ENCODE assay signal across 9 mouse cellular contexts in genomic region chr14:8317194-8318097, GRCm38 (mm10). TPM values are rescaled to one million over a fixed set of nuclear protein-coding genes. Genes with fewer than 3 reads are reported as not detected.
DNase-seq lines count a peak whose midpoint lies in the region; ATAC-seq and TF ChIP-seq lines count a peak whose summit lies in the region.
"Had no signal": no experiment of that assay in that cellular context is flagged by ENCODE, and none has a peak within 500 bp of the region (broad histone marks: within the 10 kb centered on the region; RNA-seq: fewer than 3 reads in every experiment).

Gene Fam107a, minus strand, starts transcription at chr14:8318023.

- peaks cover 17% of the 10 kb centered on the region for H3K4me1 ChIP-seq in heart, embryonic 12.5 days (replicated peaks)
- H3K4me1 ChIP-seq in heart, adult 2 months (ENCODE audit: control insufficient read depth, insufficient read depth, low read length) = no peaks in the 10 kb centered on the region
- H3K4me1 ChIP-seq in embryonic facial prominence, embryonic 10.5 days = peaks cover 34% of the 10 kb centered on the region
- peaks cover 12% of the 10 kb centered on the region for H3K4me1 ChIP-seq in hindbrain, embryonic 16.5 days (ENCODE audit: control insufficient read depth, insufficient read depth, low read depth, low read length)
- H3K4me1 ChIP-seq in liver, embryonic 16.5 days (ENCODE audit: control insufficient read depth, low read depth, low read length) = peaks cover 3% of the 10 kb centered on the region; the same call in 1 of the 2 replicates

- TF ChIP-seq EP300 in heart, adult 2 months (IDR thresholded peaks at IDR 0.05; ENCODE audit: insufficient read depth, low read depth, low read length) = no peak

- H3K9me3 ChIP-seq in heart, embryonic 12.5 days (replicated peaks) = no peaks in the 10 kb centered on the region
- no peaks in the 10 kb centered on the region for H3K9me3 ChIP-seq in embryonic facial prominence, embryonic 10.5 days
- H3K9me3 ChIP-seq in hindbrain, embryonic 16.5 days (ENCODE audit: control insufficient read depth, low read length) = no peaks in the 10 kb centered on the region
- no peaks in the 10 kb centered on the region for H3K9me3 ChIP-seq in liver, embryonic 16.5 days (replicated peaks; ENCODE audit: control insufficient read depth, low read length)
- H3K9me3 ChIP-seq: G1E had no signal

- TF ChIP-seq CTCF in heart, adult 2 months (IDR thresholded peaks at IDR 0.05) = no peak

- TF ChIP-seq POLR2A in heart, adult 2 months (IDR thresholded peaks at IDR 0.05; ENCODE audit: insufficient read depth, low read depth, low read length) = no peak

- peaks cover 42% of the 10 kb centered on the region for H3K27me3 ChIP-seq in heart, embryonic 12.5 days (replicated peaks)
- H3K27me3 ChIP-seq in heart, adult 2 months (ENCODE audit: control insufficient read depth, insufficient read depth, low read length) = peaks cover 8% of the 10 kb centered on the region
- H3K27me3 ChIP-seq in embryonic facial prominence, embryonic 10.5 days (replicated peaks; ENCODE audit: low read depth, poor library complexity, severe bottlenecking) = peaks cover 57% of the 10 kb centered on the region
- H3K27me3 ChIP-seq in hindbrain, embryonic 16.5 days (replicated peaks; ENCODE audit: control insufficient read depth, insufficient read depth, low read length) = peaks cover 29% of the 10 kb centered on the region
- peaks cover 21% of the 10 kb centered on the region for H3K27me3 ChIP-seq in liver, embryonic 16.5 days (ENCODE audit: control insufficient read depth, insufficient read depth, low read depth, low read length)

- no peak for DNase-seq in heart, adult 2 months
- peak; percentile 43 for DNase-seq in embryonic facial prominence, embryonic 10.5 days (ENCODE audit: low spot score)
- DNase-seq in right cerebral cortex, postnatal 10 days (ENCODE audit: low spot score in 2 of 2) = no peak
- no peak for DNase-seq in adipocyte (ENCODE audit: low spot score)
- no peak for DNase-seq in right cerebral cortex, adult 18-20 months

- H3K36me3 ChIP-seq in heart, embryonic 12.5 days = no peaks in the 10 kb centered on the region
- no peaks in the 10 kb centered on the region for H3K36me3 ChIP-seq in heart, adult 2 months (ENCODE audit: control insufficient read depth, insufficient read depth, low read length)
- no peaks in the 10 kb centered on the region for H3K36me3 ChIP-seq in embryonic facial prominence, embryonic 10.5 days (replicated peaks)
- H3K36me3 ChIP-seq in hindbrain, embryonic 16.5 days (ENCODE audit: control insufficient read depth, insufficient read depth, low read length) = no peaks in the 10 kb centered on the region
- H3K36me3 ChIP-seq in liver, embryonic 16.5 days (ENCODE audit: control insufficient read depth, insufficient read depth) = no peaks in the 10 kb centered on the region
- H3K36me3 ChIP-seq: G1E had no signal

- peak within 1 kb of the TSS; percentile 74 for H3K4me2 ChIP-seq in heart, embryonic 12.5 days
- peak within 1 kb of the TSS; percentile 58 for H3K4me2 ChIP-seq in hindbrain, embryonic 16.5 days (ENCODE audit: low read length)
- H3K4me2 ChIP-seq in liver, embryonic 16.5 days (ENCODE audit: low read depth, low read length) = peak within 1 kb of the TSS; percentile 32

- peak within 1 kb of the TSS; percentile 52; the same call in 1 of the 2 replicates for H3K9ac ChIP-seq in heart, embryonic 12.5 days
- H3K9ac ChIP-seq in heart, adult 2 months (ENCODE audit: low read depth, low read length) = no peak within 1 kb of the TSS; the same call in 1 of the 2 replicates
- peak within 1 kb of the TSS; percentile 57 for H3K9ac ChIP-seq in hindbrain, embryonic 16.5 days (ENCODE audit: low read depth, low read length)
- no peak within 1 kb of the TSS for H3K9ac ChIP-seq in liver, embryonic 16.5 days (ENCODE audit: low read depth, low read length)

- ATAC-seq in heart, embryonic 12.5 days (ENCODE audit: insufficient number of reproducible peaks, low FRiP score) = 0 out of 2 replicates have a peak, but pooled peaks have one; percentile 46
- peak; percentile 56 for ATAC-seq in hindbrain, embryonic 16.5 days
- ATAC-seq in liver, embryonic 16.5 days (ENCODE audit: low read depth) = no peak

- peak within 1 kb of the TSS; percentile 41 for H3K4me3 ChIP-seq in heart, embryonic 12.5 days
- no peak within 1 kb of the TSS for H3K4me3 ChIP-seq in heart, adult 2 months
- peak within 1 kb of the TSS; percentile 47 for H3K4me3 ChIP-seq in embryonic facial prominence, embryonic 10.5 days
- H3K4me3 ChIP-seq in hindbrain, embryonic 16.5 days (ENCODE audit: low read length) = peak within 1 kb of the TSS; percentile 33
- no peak within 1 kb of the TSS for H3K4me3 ChIP-seq in liver, embryonic 16.5 days (ENCODE audit: low read depth, low read length)

- WGBS in heart, embryonic 12.5 days = 8% methylated on average over 41 of the region's 41 CpGs
- 17% methylated on average over 41 of the region's 41 CpGs for WGBS in heart, adult 2 months
- WGBS in embryonic facial prominence, embryonic 10.5 days = 11% methylated on average over 41 of the region's 41 CpGs
- WGBS in hindbrain, embryonic 16.5 days = 12% methylated on average over 39 of the region's 41 CpGs
- 10% methylated on average over 40 of the region's 41 CpGs for WGBS in liver, embryonic 16.5 days (ENCODE audit: insufficient replicate concordance)

- no peaks in the 10 kb centered on the region for H3K79me2 ChIP-seq in heart, adult 2 months (replicated peaks; ENCODE audit: control insufficient read depth, insufficient read depth, low read length)

- intact Hi-C loops in heart, adult 2 months (cut with DNase I) = loop anchor here (5.0 kb wide), 1 partner anchor 100 kb away; no protein-coding TSS in a partner anchor

- no peak within 1 kb of the TSS for H3K27ac ChIP-seq in heart, embryonic 12.5 days (ENCODE audit: poor library complexity, severe bottlenecking)
- no peak within 1 kb of the TSS for H3K27ac ChIP-seq in heart, adult 2 months
- H3K27ac ChIP-seq in embryonic facial prominence, embryonic 10.5 days (replicated peaks) = peak within 1 kb of the TSS; percentile 31
- H3K27ac ChIP-seq in hindbrain, embryonic 16.5 days (ENCODE audit: low read depth, low read length) = no peak within 1 kb of the TSS
- no peak within 1 kb of the TSS for H3K27ac ChIP-seq in liver, embryonic 16.5 days (ENCODE audit: low read length)

RNA-seq across cellular contexts. Expression of gene Fam107a, which starts in this region (rescaled TPM):
- 0.11 and 0.24 TPM in 2 replicates for polyA plus RNA-seq in heart, embryonic 12.5 days (2016; fragmentation: Nextera tagmentation; extraction: Ambion mirVana)
- 10 to 100 TPM in 1 of 2 experiments, 1 to 10 TPM in 1; 5.4 to 17.2 TPM for total RNA-seq in heart, adult 2 months (2021)
- 3.6 and 5.1 TPM in 2 replicates for polyA plus RNA-seq in heart, adult 2 months (2012; rRNA removed)
- 1.1 and 1.6 TPM in 2 replicates for polyA plus RNA-seq in embryonic facial prominence, embryonic 10.5 days (2016; fragmentation: Nextera tagmentation; extraction: Ambion mirVana)
- 0.89 and 1.2 TPM in 2 replicates for polyA plus RNA-seq in hindbrain, embryonic 16.5 days (2015; fragmentation: Nextera tagmentation; extraction: Ambion mirVana)
- 0.02 and 0.05 TPM in 2 replicates for polyA plus RNA-seq in liver, embryonic 16.5 days (2015; fragmentation: Nextera tagmentation; extraction: Ambion mirVana)
- polyA plus RNA-seq: G1E had no signal

Comparison
In these comparisons a context has a peak if more than half of its experiments do, and no peak if none do; other contexts are left out.
1. Peak in ATAC-seq, H3K4me3 ChIP-seq, H3K9ac ChIP-seq and H3K4me2 ChIP-seq in heart, embryonic 12.5 days; RNA of the gene not detected or under 1 TPM.
2. H3K4me3 ChIP-seq: peak in embryonic facial prominence, embryonic 10.5 days (single experiment) and hindbrain, embryonic 16.5 days (single experiment); none in heart, adult 2 months (single experiment) and liver, embryonic 16.5 days (single experiment).
3. Peak in every context shown above with its lines, with median percentiles within 50 percentile points of each other: H3K4me2 ChIP-seq.